Mouse (Mus musculus) spleen, postnatal 36 days (tissue): ENCODE results near the gene Tspan13.
A peak's percentile ranks its signal among the peaks of the same experiment; 100 is the strongest.

ENCODE experiments used
- DNase-seq, 2 experiments: peaks; one replicate each; pipeline ENCODE4 v3.0.0; 2022; ENCODE audit warnings: low spot score in 2 of 2, mixed read lengths in 1 of 2

The Tspan13 gene

DNA sequence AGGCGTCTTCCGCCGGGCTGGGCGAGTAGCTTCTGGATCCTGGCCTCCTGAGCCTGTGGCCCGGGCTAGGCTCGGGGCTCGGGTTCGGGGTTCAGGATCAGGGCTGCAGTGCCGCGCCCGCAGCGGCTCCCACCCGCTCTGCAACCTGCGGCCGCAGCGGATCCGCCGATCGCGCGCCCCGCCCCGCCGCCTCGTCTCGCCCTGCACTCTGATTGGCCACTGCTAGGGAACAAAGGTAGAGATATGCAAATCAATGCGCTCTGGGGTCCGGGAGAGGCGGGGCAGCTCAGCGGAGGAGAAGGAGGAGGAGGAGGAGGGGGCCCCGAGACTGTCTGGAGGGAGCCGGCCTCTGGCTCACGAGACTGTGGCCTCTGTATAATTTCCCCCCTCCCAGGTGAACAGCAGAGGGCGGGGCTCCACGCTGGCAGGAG is at the start of gene Tspan13:
Gene Tspan13, minus strand, starts transcription at position 153 of the 431 bp plus-strand sequence.
- DNase-seq: peak; percentile 95 to 96

DNA sequence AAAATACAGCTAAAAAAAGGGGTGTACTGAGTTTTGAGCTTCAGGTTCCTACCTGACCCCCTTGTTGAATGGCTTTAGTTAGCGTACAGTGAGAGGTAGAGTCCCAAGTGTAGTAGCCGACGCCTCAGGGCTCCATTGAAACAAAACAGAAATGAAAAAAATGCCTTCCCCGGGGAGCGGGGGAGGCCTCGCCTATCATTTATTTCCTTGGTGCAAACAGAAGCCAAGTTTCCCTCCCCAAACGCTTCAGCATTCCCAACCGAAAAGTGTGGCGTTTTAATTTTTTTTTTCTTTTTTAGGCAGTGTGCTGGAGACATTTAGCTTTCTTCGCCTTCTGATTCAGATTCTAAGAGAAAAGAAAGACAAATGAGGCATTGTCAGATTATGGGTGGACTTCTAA is 49.7 kb upstream of the Tspan13 start:
- DNase-seq: no peak

DNA sequence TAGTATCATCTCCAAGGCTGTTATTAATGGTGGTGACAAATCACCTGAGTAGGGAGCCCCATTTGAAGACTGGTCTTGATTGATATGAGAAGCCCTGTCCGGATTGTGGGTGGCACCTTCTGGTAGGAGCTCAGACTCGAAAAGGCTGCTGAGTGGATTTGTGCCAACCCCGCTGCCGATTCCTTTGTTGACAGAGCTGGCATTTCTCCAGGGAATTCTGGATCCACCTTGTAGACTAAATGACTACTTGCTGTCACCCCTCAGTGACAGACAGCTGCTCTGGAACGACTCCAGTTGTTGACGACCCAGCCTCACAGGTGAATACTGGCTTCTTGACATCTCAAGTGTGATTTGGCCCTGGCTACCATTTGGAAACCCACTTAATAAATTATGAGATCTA is 46.9 kb upstream of the Tspan13 start:
- no peak for DNase-seq

DNA sequence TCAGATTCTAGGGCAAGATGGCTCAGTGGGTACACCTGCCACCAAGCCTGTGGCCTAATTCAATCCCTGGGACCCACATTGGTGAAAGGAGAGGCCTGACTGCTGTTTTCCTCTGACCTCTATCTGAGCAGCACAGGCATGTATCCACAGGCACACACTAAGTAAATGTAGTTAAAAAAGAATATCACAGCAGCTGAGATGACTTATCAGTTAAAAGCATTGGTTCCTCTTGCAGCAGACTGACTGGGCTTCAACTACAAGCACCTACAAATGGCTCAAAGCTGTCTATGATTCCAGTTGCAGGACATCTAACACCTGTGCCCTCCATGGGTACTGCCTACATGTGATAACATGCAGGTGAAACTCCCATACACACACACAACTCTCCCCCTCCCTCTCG is 46.5 kb upstream of the Tspan13 start:
- DNase-seq: no peak

DNA sequence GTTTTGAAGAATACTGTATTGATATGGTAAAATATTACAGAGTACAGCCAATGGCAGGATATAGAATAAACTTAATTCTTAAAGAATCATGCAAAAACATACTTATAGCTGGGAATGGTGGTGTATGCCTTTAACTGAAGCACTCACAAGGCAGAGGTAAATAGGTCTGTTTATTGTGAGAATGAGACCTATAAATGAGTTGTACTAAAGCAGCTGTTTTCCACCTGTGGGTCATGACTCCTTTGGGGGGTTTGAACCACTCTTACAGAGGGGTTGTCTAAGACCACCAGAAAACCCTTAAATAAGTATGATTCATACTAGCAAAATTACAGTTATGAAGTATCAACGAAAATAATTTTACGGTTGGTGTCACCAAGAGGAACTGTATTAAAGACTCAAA is 43.1 kb upstream of the Tspan13 start:
- no peak for DNase-seq

DNA sequence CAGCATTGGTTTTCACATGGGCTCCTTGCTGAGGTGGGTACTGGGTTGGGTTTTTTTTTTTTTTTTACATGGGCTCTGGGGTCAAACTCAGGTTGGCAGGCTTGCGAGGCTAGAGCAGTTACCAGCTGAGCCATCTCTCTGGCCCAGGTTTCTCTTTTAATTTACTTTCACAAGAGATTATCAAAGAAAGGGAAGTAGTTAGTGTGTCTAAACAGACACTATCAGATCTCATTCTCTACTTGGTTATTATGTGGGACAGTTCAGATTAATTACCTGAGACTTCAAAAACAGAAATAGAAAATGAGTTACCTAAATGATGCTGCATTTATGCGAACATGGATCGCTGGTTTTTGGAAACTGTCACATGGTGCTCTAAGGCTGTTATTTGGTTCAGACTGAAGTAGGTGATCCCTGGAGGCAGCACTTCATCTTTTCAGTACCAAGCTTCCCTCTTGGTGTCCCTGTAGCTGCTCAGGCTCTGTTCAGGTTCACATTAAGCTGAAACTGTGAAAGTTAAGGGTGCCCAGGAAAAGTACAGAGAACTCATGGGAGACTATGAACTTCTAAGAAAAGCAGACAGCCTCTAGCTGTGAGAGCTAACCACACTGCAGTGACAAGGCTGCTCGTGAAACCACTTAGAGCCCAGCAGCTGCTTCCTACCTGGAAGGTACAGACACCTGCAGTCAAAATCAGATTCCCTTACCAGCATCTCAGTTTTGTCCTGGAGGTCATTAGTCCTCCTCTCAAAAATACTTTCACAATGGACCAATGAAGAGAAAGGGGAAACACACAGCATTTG is 36.0 kb upstream of the Tspan13 start:
- no peak for DNase-seq

DNA sequence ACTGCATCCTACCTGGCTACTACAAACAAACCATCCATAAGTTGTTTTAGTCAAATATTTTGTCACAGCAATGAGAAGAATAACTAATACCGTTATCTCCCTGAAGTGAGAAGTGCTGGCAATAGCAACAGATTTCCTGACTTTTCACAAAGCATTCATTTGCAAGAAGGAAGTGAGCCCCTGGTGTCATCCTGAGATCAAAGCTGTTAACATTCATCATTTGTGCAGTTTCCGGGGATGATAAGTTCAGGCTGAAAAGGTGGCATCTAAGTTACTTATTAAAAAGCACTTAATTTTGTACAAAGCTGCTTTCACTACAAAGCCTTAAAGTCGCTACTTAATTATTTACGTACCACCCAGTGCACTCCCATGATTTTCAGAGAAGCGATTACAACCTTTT is 30.6 kb upstream of the Tspan13 start:
- no peak for DNase-seq

DNA sequence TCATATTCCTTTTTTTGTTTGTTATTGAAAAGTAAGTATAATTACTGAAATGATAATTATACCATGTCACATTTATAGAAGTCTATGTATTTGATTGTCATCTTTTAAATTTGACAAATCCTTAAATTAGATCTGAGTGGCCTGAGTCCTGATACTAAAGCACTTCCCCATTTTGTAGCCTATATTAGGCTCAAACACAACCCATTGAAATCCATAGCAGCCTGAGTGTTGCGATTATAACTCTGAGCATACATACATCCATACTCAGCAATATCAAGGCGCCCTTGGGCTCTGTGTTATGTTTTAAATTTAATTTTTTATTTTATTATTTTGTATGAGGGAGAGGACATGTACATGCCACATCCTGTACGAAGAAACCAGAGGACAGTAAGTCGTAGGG is 27.9 kb upstream of the Tspan13 start:
- no peak for DNase-seq

DNA sequence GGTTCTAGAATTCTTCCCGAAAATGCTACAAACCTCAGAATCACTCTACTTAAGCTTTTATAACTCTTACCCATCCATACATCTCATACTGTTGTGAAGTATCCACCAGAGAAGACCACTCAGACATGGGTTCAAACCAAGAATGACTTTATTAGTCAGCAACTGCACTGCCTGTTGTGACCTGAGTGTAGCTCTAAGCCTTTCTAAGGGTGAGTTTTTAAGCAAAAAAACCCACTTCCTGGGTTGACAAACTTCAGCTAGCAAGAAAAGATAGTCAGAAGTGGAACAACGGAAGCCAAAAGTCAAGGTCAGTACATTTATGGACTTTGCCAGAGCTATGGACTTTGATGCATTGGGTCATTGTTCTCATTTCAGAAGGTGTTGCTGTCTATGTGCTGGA is 25.2 kb upstream of the Tspan13 start:
- no peak for DNase-seq

DNA sequence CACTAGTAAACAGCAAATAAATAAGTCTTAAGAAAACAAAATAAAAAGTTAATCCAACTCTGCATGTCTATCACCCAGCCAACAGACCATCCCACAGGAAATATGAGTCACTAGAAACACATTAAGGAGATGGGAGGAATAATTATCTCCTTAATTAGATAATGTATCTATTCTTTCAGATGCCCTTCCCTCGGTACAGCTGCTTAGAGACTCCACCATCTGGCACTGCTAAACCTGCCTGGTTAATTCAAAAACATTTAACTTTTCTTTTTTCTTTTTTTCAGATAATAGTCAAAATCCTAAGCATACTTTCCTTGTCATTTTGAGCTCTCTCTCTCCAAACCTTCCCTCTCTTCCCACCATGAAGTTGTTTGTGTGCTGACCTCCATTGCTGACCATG is 23.6 kb upstream of the Tspan13 start:
- no peak for DNase-seq

DNA sequence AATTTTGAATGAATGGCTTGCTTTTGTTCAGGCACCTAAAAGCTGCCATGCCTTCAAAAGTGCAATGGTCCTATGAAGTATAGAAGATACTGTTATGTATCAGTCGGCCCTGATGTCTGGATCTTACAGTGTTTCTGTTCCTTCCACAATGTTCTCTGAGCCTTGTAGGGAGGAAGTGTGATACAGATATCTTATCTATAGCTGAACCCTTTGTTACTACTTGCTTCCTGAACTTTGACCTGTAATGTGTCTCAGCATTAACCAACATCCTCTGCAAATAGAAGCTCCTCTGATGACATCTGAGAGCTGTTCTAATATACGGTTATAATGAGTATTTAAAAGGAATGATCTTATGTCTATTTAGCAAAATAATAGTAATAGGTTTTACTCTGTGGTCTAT is 15.4 kb upstream of the Tspan13 start:
- DNase-seq: no peak

DNA sequence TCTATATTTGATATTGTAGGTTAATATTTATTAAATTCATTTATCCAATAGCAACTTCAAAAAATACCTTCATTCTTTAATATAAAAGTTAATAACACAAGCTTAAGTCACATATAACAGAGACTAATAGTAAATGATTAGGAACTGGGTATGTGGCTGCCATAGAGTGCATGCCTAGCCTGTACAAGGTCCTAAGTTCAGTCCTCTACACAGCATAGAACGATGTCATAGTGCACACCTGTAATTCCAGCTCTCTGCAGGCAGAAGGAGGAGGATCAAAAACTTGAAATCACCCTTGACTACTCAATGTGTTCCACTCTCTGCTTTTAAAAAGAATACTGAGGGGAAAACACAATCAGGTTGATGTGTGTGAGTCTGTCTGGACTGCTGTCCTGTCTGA is 8.0 kb upstream of the Tspan13 start:
- no peak for DNase-seq

DNA sequence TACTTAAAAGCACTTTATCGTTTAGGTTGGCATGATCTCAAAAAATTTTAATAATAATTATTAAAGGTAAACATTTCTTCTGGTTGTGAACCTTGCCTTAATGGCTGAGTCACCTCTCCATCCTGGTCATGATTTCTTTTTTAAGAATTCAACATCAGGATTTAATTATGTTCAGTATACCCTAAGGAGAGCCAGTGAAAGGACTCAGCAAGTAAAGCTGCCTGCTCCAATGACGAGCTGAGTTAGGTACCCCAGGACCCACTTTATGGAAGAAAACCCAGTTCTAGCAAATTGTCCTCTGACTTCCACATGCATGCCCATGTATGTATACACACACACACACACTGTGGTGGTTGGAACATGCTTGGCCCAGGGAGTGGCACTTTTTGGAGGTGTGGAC is 5.3 kb upstream of the Tspan13 start:
- no peak for DNase-seq

DNA sequence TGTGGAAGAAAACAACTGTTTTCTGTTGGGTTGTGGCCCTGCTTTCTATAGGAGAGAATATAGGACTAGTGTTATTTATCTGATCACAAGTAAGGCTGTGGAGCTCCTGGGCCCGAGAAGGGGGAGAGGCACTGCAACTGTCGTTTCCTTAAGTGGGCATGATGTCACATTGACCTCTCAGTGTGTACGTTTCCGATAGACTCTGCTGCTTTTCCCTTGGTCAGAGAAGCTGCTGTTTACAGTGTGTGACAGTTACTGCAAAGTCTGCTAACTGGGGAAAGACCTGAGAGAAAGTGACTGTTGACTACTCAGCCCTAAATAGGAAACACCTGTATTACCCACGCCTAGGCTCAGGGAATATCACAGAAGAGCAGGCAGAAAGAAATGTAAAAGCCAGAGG is 3.9 kb upstream of the Tspan13 start:
- no peak for DNase-seq

DNA sequence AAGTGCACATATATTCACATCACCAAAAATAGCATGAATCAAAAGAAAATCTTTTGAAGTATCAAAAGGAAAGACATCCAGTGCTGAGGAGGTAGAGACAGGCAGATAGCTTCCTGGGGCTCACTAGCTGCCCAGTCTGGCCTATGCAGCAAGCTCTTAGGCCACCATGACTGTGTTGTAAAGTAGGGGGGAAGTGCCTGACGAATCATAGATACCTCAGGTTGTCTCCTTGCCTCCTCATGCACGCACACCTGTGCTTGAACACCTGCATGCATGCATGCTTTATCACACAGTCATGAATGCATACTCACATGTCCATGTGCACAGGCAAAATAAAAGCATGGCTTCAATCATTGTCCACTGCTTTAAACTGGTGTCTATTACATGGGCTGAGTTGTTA is 2.4 kb upstream of the Tspan13 start:
- DNase-seq: no peak

DNA sequence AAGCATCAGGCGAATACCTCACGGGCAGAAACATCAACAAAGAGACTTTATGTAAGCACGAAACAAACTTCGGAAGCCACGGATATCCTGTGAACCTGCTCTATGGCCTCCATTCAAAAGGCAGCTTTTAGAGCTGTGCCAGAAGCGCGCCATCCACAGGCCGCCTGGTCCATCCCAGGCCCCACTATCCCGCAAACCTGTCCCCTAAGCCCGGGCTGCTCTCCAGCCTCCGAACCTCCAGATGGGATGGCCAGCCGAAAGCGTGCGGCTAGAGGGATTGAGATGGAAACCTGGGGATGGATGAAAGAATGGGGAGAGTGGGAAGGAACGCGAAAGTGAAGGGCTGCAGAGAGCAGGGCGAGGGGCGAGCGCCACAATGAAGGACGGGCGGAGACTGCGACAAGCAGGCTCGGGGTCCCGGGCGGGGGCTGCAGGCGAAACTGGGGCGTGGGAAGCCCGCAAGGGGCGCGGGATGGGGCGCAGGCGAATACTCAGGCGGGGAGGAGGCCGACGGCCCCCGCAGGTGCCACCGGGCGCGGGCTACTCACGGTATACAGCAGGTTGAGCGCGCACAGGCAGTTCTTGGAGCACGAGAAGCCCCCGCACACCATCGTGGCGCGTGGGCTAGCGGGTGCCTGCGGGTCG is 475 bp downstream of the Tspan13 start:
- peak; percentile 48 to 49 for DNase-seq

DNA sequence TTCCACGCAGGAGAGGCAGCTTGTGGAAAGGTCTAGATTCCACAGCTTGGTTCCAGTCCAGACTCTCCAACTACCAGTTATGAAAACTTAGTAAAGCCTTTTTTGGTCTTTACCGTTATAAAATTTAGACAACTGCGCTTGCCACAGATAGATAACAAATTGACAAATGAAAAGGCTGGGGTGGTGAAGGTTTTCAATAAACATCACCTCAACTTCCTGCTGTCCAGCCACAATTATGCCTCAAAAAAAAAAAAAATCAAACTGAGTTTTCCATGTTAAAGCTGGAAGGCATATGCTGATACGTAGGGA is 1.1 kb downstream of the Tspan13 start:
- DNase-seq: no peak

DNA sequence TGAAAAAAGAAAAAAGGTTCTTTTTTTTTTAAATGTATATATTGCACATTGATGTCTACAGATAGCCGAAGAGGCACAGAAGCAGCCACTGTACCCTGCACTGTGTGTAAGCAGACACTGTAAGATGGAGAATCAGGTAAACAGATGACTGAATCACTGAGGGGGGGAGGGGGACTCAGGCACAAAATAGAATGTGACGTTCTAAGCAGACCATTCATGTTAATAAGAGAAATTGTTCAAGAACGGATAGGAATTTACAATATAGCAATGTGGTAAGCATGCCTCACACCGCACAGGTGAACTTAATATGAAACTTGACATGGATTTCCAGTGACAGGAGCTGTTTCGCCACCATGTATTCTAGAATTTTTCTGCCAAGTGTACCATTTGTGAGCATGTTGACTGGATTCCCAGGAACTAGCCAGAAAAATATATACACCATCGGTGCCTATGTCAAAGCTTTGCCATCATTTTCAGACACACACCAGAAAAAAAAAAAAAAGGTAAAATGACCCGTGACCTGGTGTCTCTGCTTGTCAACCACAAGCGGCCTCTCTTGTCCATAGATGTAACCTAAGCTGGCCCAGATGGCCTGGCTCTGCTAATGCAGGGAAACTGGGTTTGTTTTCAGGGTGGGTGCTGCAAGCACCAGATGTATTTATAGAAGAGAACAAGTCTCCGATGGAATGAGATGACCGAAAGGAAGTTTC is 1.6 kb downstream of the Tspan13 start:
- peak in 1 of 2 experiments; percentile 26 for DNase-seq

DNA sequence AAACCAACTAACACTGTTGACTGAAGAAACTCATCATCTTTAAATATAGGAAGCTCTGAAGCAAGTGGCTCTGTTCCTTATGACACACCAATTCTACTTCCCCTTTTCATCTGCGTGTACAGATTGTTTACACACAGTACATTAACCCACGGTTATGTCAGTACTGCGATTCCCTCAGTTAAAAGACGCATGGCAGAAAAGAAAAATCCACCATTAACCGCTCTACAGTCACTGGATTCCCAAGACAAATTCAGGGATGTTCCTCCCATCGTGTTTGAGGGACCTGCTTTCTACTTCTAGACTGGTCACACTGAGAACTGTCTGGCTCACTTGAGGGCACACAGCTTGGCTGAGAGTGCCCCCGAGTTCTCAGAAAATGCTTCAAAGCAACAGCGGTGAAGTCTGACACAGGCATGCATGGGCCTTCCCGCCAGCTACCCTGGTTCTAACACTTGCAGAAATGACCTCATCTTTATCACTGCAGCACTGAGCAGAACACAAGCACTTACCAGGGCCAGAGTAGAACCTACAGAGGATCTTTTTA is 2.7 kb downstream of the Tspan13 start:
- peak; percentile 66 to 70 for DNase-seq

DNA sequence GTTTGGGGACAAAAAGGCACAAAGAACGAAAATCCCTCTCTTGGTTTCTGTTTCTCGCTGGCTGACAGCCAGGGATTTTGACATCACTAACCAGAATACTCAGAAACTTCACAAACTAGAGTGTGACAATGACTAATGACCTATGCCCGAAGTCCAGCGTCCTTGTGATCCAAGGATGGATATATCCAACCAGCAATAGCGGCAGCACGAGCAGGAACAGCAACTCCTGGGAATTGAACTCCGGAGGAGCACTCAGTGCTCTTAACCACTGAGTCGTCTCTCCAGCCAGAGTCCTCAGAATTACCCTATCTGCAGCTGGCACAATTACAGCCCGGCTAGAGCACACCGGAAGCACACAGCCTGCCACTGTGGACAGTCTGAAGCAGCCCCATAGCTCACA is 5.5 kb downstream of the Tspan13 start:
- DNase-seq: peak; percentile 17 to 24

DNA sequence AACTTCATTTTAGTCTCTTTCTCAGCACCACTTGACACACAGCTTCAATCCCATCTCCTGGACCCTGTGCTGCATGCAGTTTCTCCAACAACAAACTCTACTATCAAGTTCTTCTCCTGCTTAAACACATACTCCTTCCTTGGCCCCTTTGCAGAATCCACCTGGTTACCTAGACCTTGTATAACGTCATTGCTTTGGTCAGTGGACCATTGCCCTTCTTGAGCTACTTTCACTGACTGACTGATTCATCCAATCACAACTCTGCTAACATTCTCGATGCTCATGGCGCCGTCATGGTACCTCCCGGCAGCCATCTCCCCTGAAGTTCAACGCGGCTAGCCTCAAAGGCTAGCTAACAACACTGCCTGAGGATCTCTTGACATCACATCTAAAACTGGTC is 6.2 kb downstream of the Tspan13 start:
- DNase-seq: no peak

DNA sequence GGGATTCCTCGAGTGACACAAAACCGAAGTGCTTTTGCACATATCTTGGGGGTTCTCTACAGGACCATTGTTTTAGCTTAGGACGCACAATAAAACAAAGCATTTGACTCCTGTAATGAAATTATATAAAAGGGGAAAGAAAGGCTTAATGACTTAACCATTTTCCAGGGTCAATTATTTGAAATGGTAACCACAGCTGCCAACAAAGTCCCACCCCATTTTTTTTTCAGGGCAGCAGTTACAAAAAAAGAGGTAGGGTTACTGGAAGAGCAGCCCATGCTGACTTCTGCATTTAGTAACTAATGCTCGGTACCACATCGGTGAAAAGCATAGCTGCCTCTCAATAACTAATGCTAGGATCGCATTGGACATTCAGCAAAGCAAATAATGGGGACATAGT is 6.8 kb downstream of the Tspan13 start:
- no peak for DNase-seq

DNA sequence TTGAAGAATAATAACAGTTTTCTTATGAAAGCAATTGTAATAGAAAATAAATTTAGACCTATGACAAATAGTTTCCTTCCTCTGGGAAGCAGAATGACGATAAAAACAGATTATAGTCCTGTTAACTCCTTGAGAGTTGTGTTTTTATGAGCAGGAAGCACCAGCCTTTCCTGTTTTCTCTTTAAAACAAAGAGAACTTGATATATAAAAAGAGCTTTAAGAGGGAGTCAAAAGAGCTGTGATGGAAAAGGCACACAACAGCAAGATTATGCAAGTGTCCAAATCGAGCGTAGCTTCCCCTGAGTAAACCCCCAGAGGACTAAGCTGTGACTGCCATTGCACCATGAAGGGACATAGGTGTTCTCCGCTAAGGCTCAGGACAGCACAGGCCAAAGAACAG is 9.9 kb downstream of the Tspan13 start:
- DNase-seq: peak; percentile 22 to 32
